ENCODE assay signal across 11 mouse cellular contexts in the genomic region with DNA sequence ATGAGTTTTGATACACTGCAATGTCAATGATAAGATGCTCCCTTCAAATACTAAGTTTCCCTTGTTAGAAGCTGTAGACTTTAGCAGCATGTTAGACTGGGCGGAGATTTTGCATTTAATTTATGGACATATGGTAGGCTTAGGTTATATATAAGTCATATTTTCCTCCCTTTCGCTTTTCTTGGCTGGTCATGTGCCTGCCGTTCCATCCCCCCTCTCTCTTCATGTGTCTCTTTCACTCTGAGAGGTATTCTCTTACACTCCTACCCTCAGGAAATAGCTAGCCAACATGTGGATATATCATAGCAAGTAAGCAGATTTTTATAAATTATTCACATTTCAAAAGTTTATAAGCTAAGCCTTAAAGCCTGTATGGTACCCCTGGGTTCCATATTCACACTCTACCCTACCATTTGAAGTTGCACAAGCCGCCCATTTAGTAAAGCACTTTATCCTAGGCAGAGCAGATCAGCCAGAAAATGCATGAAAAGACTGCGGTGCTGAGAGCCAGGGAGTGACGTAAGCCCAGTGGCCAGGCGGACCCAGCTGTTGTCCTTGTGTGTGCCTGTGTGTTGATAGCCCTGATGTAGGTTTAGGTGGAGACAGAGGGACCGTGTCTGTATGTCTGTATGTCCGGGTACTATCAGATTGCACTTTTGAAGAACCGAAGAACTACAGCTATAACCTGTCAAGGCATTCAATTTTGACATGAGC.
DNase-seq lines count a peak whose midpoint lies in the region.
"Had no signal": no experiment of that assay in that cellular context is flagged by ENCODE, and none has a peak within 500 bp of the region (broad histone marks: within the 10 kb centered on the region; RNA-seq: fewer than 3 reads in every experiment).

No protein-coding gene starts in this region.

- no peaks in the 10 kb centered on the region for H3K9me3 ChIP-seq in forebrain, embryonic 10.5 days
- H3K9me3 ChIP-seq: liver, embryonic 15.5 days had no signal

- 0 out of 2 replicates have a peak, but pooled peaks cover 6% of the 10 kb centered on the region for H3K4me1 ChIP-seq in forebrain, embryonic 10.5 days
- H3K4me1 ChIP-seq: liver, embryonic 15.5 days had no signal

- peak; percentile 11 for DNase-seq in adrenal gland, postnatal 25 days
- no peak for DNase-seq in adrenal gland, adult 2 months
- DNase-seq in urinary bladder, postnatal 14 days (ENCODE audit: low spot score): peak; percentile 36
- no peak for DNase-seq in urinary bladder, adult 18-20 months (ENCODE audit: low spot score in 2 of 2)
- DNase-seq in kidney, postnatal 36 days: peak; percentile 39 to 53
- DNase-seq in lung, postnatal 36 days: peak; percentile 83
- DNase-seq in forebrain, embryonic 10.5 days (ENCODE audit: extremely low spot score, low spot score): no peak
- no peak for DNase-seq in thymus, postnatal 36 days
- DNase-seq: cerebellum, postnatal 36 days; layer of hippocampus, adult 9-11 months had no signal

- WGBS in forebrain, embryonic 10.5 days: 86% methylated on average over 10 of the region's 10 CpGs

- H3K4me3 ChIP-seq in forebrain, embryonic 10.5 days: no peak overlapping the region
- H3K4me3 ChIP-seq: liver, embryonic 15.5 days had no signal

- H3K27ac ChIP-seq in forebrain, embryonic 10.5 days: no peak overlapping the region
- H3K27ac ChIP-seq: liver, embryonic 15.5 days had no signal

- H3K27me3 ChIP-seq in forebrain, embryonic 10.5 days (ENCODE audit: poor library complexity, severe bottlenecking): no peaks in the 10 kb centered on the region
- H3K27me3 ChIP-seq: liver, embryonic 15.5 days had no signal

- no peaks in the 10 kb centered on the region for H3K36me3 ChIP-seq in forebrain, embryonic 10.5 days (replicated peaks)
- H3K36me3 ChIP-seq: liver, embryonic 15.5 days had no signal

Comparison
In these comparisons a context has a peak if more than half of its experiments do, and no peak if none do; other contexts are left out.
1. DNase-seq: peak in adrenal gland, postnatal 25 days (single experiment), urinary bladder, postnatal 14 days (single experiment), kidney, postnatal 36 days (2 of 2) and lung, postnatal 36 days (single experiment); none in adrenal gland, adult 2 months (single experiment), urinary bladder, adult 18-20 months (0 of 2), forebrain, embryonic 10.5 days (single experiment) and thymus, postnatal 36 days (0 of 2).